Mouse (Mus musculus) heart, adult 2 months (tissue): ENCODE measurements around the gene Nod1. TPM values are rescaled to one million over a fixed set of nuclear protein-coding genes. Genes with fewer than 3 reads are reported as not detected.

Source experiments
- DNase-seq, 2 experiments: peaks; one replicate each; pipeline ENCODE4 v3.0.0; 2021
- H3K27ac ChIP-seq: fragments of 200-600 bp; 2 replicates; pipeline ENCODE4 v1.8.1; 2022
- H3K27me3 ChIP-seq: fragments of 200-500 bp; 2 replicates; pipeline ENCODE4 v1.6.1; 2012; ENCODE audit warnings: mild to moderate bottlenecking, low read length, inconsistent platforms, mixed read lengths; ENCODE audit not compliant: control insufficient read depth, insufficient read depth
- H3K36me3 ChIP-seq: fragments of 200-500 bp; 2 replicates; pipeline ENCODE4 v1.6.1; 2012; ENCODE audit warnings: low read length, inconsistent platforms; ENCODE audit not compliant: control insufficient read depth, insufficient read depth
- H3K4me1 ChIP-seq: fragments of 200-500 bp; 2 replicates; pipeline ENCODE4 v1.6.1; 2011; ENCODE audit warnings: low read length; ENCODE audit not compliant: control insufficient read depth, insufficient read depth
- H3K4me3 ChIP-seq: fragments of 200-600 bp; 2 replicates; pipeline ENCODE4 v1.8.1; 2022
- H3K79me2 ChIP-seq: fragments of 200-500 bp; replicated peaks from 2 replicates; pipeline ENCODE4 v1.6.1; 2012; ENCODE audit warnings: mild to moderate bottlenecking, inconsistent platforms, low read length, moderate library complexity, mixed read lengths; ENCODE audit not compliant: control insufficient read depth, insufficient read depth
- H3K9ac ChIP-seq: fragments of 200-500 bp; 2 replicates; pipeline ENCODE4 v1.6.1; 2012; ENCODE audit warnings: low read depth, mild to moderate bottlenecking, control low read depth, inconsistent platforms, low read length, mixed read lengths
- CTCF ChIP-seq: fragments of 200-600 bp; IDR thresholded peaks from 2 replicates; pipeline ENCODE4 v1.8.1; 2022; ENCODE audit warnings: antibody characterized with exemption, mild to moderate bottlenecking, moderate library complexity
- EP300 ChIP-seq: fragments of 200-500 bp; IDR thresholded peaks from 2 replicates; pipeline ENCODE4 v1.6.1; 2011; ENCODE audit warnings: low read depth, low read length, control low read depth; ENCODE audit not compliant: insufficient read depth
- POLR2A ChIP-seq: fragments of 200-500 bp; IDR thresholded peaks from 2 replicates; pipeline ENCODE4 v1.6.1; 2011; ENCODE audit warnings: mild to moderate bottlenecking, low read depth, low read length, control low read depth; ENCODE audit not compliant: insufficient read depth
- WGBS: fragments of 180-500 bp; shearing (Covaris S2); methylation state at CpG from one replicate; pipeline ENCODE4 v1.1.7; 2018; 5-methylcytosine and 5-hydroxymethylcytosine counted together
- intact Hi-C: fragments of 180-260 bp; cut with DNase I; formaldehyde crosslinking; loops from one replicate; pipeline ENCODE4 v1.15.1; 2025
- polyA plus RNA-seq: library from polyadenylated mRNA; depleted of rRNA; stranded (reverse); fragments of >200 nt; gene quantifications from 2 replicates; pipeline ENCODE4 v1.2.3, GENCODE M21; 2012
- total RNA-seq, 2 experiments: library from RNA; stranded (reverse); gene quantifications; 2 replicates each; pipeline ENCODE4 v1.2.3; 2021

Gene Nod1
- total and polyA plus RNA-seq, 3 experiments = 17.3 to 23.6 (median 18.6) TPM

GRCm38 (mm10) chr6:54891384-54891783 is 81.0 kb downstream of the Nod1 start:
- Histone ChIP-seq H3K27me3 (no peaks in the 10 kb centered on the region), H3K36me3 (no peaks in the 10 kb centered on the region), H3K27ac (no peak overlapping the region), H3K79me2 (no peaks in the 10 kb centered on the region), H3K9ac (no peak overlapping the region), H3K4me3 (no peak overlapping the region), H3K4me1 (no peaks in the 10 kb centered on the region)
- intact Hi-C loops = no loop called here
- no peak for DNase-seq
- no peak for TF ChIP-seq CTCF
- TF ChIP-seq EP300 = no peak
- no peak for TF ChIP-seq POLR2A
- whole genome bisulfite sequencing = 76% methylated on average over 3 of the region's 3 CpGs

GRCm38 (mm10) chr6:54890221-54890620 is 82.2 kb downstream of the Nod1 start:
- no peak for DNase-seq
- Histone ChIP-seq H3K27me3 (no peaks in the 10 kb centered on the region), H3K9ac (no peak overlapping the region), H3K36me3 (no peaks in the 10 kb centered on the region), H3K4me1 (no peaks in the 10 kb centered on the region; the same call in 1 of the 2 replicates), H3K4me3 (no peak overlapping the region), H3K79me2 (no peaks in the 10 kb centered on the region), H3K27ac (no peak overlapping the region)
- intact Hi-C loops = no loop called here
- TF ChIP-seq EP300 (no peak), POLR2A (no peak), CTCF (no peak)
- 95% methylated on average over 9 of the region's 9 CpGs for WGBS

GRCm38 (mm10) chr6:54886195-54886594 is 86.2 kb downstream of the Nod1 start:
- Histone ChIP-seq H3K4me3 (no peak overlapping the region), H3K36me3 (no peaks in the 10 kb centered on the region), H3K9ac (no peak overlapping the region), H3K4me1 (no peaks in the 10 kb centered on the region; the same call in 1 of the 2 replicates), H3K79me2 (peaks cover 2% of the 10 kb centered on the region; the same call in 1 of the 2 replicates), H3K27me3 (no peaks in the 10 kb centered on the region), H3K27ac (no peak overlapping the region)
- intact Hi-C loops = no loop called here
- TF ChIP-seq EP300 (no peak), CTCF (no peak), POLR2A (no peak)
- WGBS = 80% methylated on average over 7 of the region's 7 CpGs
- no peak for DNase-seq

GRCm38 (mm10) chr6:54883424-54883823 is 89.0 kb downstream of the Nod1 start:
- H3K4me1 ChIP-seq = peaks cover 2% of the 10 kb centered on the region; the same call in 1 of the 2 replicates
- no peak overlapping the region for H3K27ac ChIP-seq
- no peak overlapping the region for H3K4me3 ChIP-seq
- no peaks in the 10 kb centered on the region for H3K27me3 ChIP-seq
- WGBS = 90% methylated on average over 2 of the region's 2 CpGs
- no peak for TF ChIP-seq CTCF
- TF ChIP-seq EP300 = no peak
- no peak for TF ChIP-seq POLR2A
- intact Hi-C loops = no loop called here
- no peak for DNase-seq
- peaks cover 2% of the 10 kb centered on the region; the same call in 1 of the 2 replicates for H3K36me3 ChIP-seq
- peaks cover 2% of the 10 kb centered on the region; the same call in 1 of the 2 replicates for H3K79me2 ChIP-seq
- no peak overlapping the region for H3K9ac ChIP-seq

- WGBS = 66% methylated on average over 4 of the region's 4 CpGs
- Histone ChIP-seq H3K27ac (no peak overlapping the region), H3K4me1 (peaks cover 5% of the 10 kb centered on the region), H3K4me3 (no peak overlapping the region), H3K9ac (no peak overlapping the region), H3K27me3 (no peaks in the 10 kb centered on the region), H3K79me2 (peaks cover 2% of the 10 kb centered on the region; the same call in 1 of the 2 replicates), H3K36me3 (peaks cover 3% of the 10 kb centered on the region)
- DNase-seq = no peak
- TF ChIP-seq EP300 (0 out of 2 replicates have a peak, but pooled peaks have one; percentile 12), POLR2A (no peak)
- intact Hi-C loops = no loop called here
Measured at GRCm38 (mm10) chr6:54880086-54880485, 92.3 kb downstream of the Nod1 start.

- DNase-seq = no peak
- intact Hi-C loops = no loop called here
- no peak overlapping the region for H3K4me3 ChIP-seq
- H3K27ac ChIP-seq = no peak overlapping the region
- peaks cover 3% of the 10 kb centered on the region for H3K36me3 ChIP-seq
- TF ChIP-seq EP300 (no peak), CTCF (no peak), POLR2A (no peak)
- H3K4me1 ChIP-seq = peaks cover 5% of the 10 kb centered on the region
- no peak overlapping the region for H3K9ac ChIP-seq
- H3K79me2 ChIP-seq = peaks cover 3% of the 10 kb centered on the region; the same call in 1 of the 2 replicates
- H3K27me3 ChIP-seq = no peaks in the 10 kb centered on the region
Measured at GRCm38 (mm10) chr6:54878546-54878945, 93.9 kb downstream of the Nod1 start.
